Mouse (Mus musculus) embryo, embryonic 11.5 days (tissue): ENCODE data around the gene Ulk4.

Source experiments
- DNase-seq: peaks from one replicate; pipeline ENCODE4 v3.0.0-alpha.2; 2012; ENCODE audit warnings: low read depth, low spot score

The Ulk4 gene

DNA sequence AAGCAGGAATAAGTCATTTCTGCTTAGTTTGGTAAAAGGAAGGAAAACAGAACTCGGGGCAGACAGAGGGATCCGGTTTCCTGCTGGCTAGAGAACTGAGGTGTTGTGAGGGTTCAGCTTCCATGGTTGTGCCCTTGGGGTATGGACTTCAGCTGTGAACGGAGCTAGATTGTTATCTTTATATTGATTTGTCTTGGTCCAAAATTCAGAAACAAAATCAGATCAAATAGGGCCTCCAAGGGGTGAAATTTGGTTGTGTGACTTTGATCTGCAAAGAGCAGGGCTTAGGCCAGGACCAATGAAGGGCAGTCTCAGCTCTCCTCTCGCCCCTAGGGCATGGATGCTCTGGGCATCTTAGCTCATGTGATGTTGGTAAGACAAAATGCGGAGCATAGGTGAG lies 292.5 kb downstream of the Ulk4 start:
- no peak for DNase-seq

DNA sequence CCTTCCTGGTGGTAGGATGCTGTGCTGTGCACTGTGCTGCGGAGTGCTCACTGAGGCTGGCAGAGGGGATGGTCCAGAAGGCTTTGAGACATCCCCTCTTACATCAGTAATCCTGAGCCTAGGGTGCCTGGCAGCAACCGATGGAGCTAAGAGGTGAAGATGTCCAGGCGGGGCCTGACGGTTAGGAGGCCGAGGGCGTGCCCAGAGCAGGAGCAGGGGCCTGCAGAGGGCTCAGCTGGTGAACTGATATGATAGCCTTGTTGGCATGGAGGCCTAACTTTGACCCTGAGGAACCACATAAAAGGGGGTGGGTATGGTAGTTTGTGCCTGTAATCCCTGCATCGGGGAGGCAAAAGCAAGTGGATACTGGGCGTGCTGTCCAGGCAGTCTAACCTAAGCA lies 293.1 kb downstream of the Ulk4 start:
- no peak for DNase-seq

DNA sequence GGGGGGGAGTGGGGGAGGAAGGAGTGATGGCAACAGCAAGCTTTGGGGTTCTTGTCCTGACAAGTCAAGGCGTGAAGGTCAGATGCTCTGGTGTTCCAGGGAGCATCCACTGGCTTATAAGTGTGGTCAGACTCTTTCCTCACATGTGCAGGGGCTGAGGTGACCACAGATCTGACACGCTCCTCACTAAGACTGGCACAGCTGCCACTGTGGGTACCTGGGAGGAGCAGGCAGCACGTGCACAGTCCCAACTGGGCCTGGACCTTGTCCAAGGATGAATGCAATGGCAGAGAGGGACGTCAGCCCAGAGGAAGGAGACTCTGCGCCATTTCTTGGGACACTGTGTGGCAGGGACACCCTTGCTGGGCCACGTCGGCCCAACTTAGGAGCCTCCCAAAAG lies 295.2 kb downstream of the Ulk4 start:
- no peak for DNase-seq

DNA sequence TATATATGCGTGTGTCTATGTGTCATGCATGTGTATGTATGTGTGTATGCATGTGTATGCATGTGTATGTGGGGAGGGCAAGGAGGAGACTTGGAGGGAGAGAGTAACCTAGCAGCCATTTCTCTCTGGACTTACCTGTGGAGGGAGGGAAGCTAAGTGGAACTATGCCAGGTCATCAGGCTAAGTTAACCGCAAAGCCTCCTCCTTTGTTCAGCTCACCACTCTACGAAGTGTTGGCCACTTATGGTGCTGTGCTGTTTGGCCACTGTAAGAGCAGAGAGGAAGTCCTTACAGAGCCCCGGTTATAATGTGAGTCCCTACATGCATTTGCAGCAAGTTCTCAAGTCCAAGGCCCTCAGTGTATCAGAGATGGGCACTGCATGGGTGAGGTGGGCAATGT lies 300.1 kb downstream of the Ulk4 start:
- no peak for DNase-seq

DNA sequence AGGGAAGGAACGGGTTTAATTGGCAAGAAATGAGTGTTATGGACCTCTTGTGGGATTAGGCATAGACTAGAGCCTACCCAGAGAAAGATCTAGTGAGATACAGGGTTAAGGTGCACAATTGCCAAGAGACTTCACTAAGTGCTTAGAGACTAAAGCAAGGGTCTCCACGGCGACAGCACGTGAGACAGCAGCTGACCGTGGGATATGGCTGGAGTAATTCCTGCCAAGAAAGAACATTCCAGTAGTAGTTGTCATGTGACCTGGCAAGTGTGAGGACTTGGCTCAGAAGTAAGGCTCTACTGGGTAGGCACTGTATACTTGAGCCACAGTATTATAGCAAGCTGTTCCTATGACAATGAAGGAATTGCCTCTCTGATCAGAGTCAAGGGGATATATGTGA lies 300.8 kb downstream of the Ulk4 start:
- DNase-seq, result no peak

DNA sequence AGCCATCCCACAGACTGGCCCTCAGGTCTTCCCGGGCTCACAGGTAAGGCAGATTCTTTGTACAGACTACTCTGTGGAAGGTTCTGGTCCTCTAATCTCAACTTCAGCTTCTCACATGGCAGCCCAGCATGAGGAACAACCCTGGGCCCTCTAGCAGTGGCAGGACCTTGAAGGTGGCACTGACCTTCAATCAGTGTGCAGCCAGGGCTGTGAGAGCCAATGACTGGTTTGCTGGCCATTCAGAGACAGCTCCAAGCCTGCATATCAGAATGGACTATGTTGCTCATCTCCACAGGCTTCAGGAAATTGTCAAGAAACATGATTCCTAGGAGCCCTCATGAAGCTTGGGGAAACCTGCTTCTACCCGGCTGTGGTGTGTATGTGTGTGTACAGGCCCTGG lies 302.8 kb downstream of the Ulk4 start:
- no peak for DNase-seq

DNA sequence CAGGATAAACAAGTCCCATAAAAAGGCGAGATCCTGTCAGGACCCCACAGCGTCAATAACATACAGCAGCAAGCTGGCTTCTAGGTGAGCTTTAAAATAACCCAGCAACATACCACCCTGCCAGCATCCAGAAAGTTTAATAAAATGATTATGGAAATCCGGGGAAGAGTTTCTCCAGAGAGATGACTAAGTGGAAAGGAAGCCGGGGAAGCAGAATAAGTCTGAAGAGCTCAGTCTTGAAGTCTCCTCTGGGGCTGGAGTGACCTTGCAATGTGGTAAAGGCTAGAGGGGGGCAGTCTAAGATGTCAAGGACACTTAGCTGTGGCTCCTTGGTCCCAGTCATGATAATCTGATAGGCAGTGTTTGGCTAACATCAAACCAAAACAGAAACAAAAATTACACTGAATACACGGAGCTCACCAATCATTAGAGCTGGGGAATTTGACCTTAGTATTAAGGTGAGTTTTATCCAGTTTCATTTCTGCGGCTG lies 303.9 kb downstream of the Ulk4 start:
- no peak for DNase-seq

DNA sequence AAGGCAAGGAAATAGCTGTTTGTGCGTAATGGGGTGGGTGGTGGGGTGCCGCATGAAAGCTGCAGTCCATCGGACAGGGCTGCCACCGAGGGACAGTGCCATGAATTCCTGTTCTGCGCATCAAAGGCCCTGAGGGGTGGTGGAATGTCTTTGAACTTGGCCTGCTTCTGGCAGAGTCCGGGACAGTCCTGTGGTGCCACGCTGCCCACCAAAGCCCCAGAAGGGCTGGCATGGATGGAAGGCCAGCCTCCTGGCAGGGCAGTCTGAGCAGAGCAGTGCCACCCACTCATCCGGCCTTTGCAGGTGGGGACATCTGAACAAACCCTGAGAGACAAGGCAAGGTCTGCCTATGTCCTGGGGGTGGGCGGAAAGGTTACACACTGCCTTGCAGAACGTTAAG lies 312.0 kb downstream of the Ulk4 start:
- no peak for DNase-seq

DNA sequence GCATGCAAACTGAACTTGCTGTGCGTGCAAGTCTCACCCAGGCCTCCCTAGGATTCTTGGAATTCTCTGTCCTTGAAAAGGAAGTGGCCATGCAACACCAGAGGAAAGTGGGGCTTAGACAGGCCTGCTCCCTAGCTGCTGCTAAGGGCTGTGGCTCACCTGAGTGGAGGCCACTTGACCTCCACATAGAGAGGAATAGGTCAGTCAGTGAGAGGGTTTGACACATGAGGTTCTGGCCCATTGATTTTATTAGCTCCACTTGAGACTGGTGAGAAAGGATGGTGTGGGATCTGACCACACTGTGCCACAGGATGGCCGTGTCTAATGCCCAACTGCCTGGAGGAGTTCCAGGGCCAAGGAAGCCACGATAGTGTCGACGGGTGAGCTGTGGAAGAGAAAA lies 312.8 kb downstream of the Ulk4 start:
- no peak for DNase-seq

DNA sequence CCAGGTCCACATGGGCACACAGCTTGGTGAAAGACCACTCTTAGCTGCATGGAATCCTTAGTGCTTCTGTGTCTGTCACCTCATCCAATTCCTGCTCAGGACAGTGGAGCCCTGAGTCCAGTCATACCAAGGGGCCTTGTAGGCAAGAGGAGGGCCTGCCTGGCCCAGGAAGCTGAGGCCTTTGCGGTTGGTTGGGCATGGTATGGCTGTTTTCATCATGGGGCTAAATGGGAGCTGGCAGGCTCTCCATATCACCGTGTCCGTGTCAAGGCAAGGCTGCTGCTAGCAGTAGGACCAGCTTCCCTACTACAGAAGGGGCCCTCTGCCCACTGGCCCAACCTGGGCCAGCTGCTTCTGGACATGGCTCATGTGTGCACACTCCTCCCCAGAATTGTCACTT lies 313.3 kb downstream of the Ulk4 start:
- no peak for DNase-seq

DNA sequence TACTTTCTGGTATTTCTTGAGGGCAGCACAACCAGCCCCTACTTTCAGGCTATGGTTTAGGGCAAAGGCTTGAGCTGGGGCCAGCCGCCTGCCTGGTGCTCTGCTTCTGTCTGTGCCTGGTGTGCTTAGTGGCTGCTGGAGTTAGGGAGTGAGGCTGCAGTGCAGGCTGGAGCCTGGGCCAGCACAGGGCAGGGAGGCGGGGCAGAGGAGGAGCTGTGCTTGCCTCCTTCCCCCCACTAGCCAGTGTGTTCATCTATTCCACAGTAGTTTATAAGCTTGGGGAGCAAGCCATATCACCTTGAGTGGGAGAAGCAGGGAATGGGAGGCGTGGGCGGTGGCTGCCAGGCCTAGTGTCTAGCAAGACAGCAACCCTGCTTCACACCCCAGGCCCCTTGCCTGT lies 313.9 kb downstream of the Ulk4 start:
- DNase-seq, result no peak

DNA sequence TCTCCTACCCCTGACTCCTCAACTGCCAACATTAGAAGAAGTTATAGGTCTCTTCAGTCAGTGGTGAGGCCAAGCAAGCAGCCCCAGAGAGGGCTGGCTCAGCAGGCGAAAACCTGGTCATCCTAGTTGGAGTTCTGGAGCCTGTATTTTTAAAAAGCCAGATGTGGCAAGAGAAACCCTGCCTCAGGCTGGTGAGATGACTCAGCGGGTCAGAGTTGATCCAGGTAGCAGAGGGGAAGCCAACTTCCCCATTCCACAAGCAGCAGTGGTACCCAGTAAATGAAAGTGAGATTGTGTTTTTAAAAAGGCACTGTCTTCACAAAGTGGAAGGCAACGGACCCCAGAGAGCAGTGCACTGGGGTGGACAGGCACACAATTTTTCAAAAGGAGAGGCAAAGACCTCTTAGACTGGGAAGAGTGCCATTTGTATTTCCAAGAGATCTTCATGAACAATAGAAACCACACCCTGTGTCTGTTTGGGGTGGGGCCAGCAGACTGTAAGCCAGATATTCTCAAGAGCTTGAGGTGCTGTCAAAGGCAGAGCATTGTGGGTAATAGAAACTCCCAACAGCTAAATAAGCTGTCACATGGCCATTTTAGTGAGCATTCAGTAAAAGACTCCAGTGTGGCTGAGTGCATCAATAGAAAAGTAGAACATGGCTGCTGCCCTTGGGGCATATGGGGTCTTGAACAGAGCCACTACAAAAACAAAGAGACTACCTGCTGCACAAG lies 314.9 kb downstream of the Ulk4 start:
- no peak for DNase-seq

DNA sequence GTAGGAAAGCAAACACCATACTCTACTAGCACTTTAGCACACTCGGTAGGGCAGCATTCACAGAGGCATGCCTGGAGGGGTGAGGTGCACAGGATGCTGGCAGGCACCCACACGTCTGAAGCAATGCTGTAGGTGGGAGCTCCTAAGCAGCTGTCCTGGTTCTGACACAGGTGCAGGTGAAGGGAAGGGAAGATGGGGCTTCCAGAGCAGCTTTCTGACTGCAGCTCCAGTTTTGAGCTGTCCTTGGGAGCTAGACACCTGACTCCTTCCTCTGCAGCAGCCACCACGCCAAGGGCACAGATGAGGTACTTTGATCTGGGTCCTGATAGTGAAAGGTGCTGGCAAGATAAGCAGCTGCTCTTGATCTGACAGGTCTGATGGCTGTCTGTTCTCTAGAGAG lies 315.5 kb downstream of the Ulk4 start:
- DNase-seq, result no peak

DNA sequence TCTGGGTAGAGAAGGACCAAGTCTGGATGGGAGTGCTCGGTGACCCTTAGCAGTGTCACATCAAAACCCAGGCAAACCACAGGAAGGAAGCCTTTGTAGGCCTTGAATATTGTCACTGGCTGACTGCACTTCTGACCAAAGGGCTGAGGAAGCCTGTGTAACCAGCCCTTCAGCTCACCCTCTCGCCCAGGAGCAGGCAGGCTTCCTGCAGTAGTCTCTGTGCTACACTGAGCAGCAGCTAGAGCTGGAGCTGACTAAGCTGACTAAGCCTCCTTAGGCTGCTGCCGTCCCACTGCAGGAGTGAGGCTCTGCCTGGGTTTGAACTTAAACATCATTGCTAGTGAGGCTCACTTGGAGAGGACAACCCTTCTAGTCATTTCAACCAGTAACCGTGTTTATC lies 316.4 kb downstream of the Ulk4 start:
- no peak for DNase-seq

DNA sequence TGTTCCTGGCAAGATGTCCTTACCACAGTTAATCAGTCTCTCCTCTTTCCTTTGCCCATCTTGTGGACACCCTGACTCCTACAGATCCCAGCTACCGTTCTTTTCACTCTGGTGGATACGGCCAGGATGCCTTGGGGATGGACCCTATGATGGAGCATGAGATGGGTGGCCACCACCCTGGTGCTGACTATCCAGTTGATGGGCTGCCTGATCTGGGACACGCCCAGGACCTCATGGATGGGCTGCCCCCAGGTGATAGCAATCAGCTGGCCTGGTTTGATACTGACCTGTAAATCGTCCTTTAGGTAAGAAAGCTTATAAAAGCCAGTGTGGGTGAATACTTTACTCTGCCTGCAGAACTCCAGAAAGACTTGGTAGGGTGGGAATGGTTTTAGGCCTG lies 317.8 kb downstream of the Ulk4 start:
- no peak for DNase-seq

DNA sequence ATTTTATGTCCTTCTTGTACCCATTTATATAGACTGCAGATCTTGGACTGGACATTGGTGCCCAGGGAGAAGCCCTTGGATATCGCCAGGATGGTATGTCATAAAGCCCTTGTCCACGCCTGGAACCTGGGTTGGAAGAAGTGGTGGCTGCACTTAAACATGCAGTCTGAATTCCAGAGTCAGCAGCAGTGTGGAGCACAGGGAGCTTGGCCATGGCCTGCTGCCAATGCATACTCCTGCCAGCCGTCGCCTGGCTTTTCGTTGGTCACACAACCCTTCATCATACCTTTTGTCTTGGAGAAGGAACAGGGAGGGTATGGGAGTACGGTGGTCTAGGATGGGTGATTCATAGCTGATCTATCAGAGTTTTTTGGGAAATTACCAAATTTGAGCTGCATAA lies 318.4 kb downstream of the Ulk4 start:
- DNase-seq, result no peak

DNA sequence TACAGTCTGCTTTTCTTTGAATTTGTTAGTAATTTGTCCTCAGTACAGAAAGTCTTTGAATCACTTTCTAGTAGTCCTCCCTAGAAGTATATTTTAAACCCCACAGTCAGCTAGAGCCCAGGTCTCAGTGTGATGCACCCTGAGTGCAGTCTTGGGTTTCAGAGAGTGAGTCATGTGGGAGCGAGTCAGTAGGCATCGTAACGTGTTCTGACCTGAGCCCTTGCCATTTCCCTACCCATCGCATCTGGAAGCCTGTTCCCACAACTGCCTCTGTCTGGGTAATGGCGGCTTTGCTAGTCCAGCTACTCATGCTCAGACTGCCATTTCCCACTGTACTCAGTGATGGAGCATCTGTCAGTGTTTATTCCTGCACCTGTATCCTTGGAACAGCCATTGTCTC lies 318.9 kb downstream of the Ulk4 start:
- no peak for DNase-seq

DNA sequence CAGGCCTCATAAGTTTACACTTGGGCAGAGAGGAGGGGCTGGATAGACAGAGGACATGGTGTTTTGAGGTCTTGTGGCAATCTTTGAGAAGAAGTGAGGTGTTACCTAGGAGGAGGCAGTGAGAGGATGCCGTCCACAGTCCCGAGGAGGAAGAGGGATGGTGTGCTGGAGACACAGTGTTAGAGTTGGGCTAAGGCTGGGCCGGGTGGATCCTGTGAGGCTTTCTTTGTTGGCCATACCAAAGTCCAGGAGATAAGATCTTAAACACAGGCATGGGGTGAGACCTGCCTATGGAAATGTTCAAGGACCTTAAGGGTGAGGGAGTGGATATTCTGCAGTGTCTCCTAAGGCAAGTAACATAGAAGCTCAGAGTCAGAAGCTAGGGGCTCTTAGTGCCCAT lies 325.1 kb downstream of the Ulk4 start:
- DNase-seq, result no peak

DNA sequence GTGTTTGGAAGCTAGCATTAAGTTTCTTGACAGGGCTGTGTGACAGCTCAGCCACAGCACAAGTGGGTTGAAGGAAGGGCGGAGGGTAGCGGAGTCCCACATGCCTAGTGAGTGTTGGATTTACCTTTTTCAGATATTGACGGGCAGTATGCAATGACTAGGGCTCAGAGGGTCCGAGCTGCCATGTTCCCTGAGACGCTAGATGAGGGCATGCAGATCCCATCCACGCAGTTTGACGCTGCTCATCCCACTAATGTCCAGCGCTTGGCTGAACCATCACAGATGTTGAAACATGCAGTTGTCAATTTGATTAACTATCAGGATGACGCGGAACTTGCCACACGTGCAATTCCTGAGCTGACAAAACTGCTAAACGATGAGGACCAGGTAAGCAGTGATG lies 326.2 kb downstream of the Ulk4 start:
- no peak for DNase-seq

DNA sequence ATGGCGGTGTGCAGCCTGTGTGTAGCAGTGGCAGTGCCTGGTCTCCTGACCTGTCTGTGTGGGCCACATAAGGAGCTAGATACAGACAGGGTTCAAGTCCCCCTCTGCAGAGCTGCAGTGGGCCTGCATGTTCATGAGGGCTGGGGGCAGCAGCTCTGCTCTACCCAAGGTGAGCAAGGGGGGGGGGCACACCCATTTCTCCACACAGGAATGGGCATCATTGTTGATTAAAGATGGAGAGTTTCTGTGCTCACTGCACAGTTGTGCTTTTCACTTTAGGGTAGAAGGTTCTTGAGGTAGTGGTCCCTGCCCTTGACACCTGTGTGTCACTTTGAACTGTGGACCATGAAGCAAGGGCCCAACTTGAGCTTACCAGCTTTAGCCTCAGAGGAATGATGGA lies 328.2 kb downstream of the Ulk4 start:
- no peak for DNase-seq

DNA sequence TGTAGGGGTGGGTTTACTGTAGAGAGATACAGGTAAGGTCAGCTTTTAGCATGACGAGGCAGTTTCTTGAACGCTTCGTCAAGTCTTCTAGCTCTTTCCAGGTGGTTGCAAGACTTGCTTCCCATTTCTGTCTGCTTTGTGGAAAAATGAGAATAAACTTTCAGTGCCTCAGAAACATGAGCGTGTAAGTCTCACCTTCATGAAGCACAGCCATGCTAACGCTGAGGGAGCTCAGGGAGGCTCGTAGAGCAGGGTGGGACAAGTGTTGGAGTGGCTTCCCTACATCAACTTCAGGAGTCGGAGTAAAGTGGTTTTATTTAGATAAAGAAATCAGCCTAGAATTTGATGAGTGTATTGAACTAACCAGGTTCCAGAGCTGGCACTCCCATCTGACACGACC lies 330.9 kb downstream of the Ulk4 start:
- no peak for DNase-seq

DNA sequence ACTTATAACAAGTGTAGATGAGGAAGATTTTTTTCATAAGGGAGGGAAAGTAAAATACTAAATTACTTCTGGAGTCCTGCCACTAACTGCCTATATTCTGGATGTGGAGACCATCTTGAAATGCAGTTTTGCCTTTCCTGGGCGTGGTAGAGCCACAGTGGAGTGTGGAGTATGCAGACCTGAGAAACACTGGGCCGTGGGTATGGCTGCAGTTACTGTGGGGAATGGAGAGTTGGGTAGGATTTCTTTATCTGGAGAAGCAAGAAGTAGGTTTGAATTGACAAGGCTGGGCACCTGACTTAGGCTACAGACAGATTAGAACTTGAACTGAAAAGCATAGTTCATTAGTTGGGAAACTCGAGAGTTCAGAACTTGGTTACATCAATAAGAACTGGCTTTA lies 332.8 kb downstream of the Ulk4 start:
- no peak for DNase-seq

DNA sequence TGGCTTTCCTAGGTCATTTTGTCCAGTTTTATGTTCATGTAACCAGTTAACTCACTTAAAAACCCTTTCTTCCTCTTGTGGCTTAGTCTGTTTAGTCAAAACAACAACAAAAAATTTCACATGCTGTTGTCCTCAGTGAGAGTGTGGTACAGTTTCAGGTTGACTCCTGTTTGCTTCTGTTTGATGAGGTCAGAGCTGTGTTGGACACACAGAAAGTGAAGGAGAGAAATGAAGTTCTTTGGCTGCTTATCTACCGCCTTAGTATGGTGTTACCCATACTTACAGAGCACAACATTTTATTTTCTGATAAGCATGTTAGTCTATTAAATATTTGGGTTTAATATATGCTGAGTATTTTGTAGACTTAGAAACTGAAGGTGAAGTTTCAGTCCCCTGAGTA lies 333.2 kb downstream of the Ulk4 start:
- DNase-seq, result no peak

DNA sequence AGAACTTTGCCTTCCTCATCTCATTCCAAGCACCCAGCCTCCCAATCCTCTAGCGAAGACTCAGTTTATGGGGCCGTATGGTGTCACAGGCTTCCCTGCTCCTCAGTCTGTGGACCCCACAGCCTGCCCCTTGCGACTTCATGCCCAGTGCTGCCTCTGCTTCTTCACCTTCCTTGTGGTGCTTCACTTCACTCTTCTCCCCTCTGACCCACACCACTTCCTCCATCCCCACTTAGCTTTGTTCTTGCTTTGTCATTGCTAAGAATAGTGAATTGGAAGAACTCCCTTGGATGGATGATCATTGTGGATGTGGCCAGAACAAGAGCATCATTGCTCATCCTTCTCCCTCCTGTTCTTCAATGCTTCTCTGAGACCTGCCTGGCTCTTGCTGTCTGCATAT lies 336.1 kb downstream of the Ulk4 start:
- no peak for DNase-seq
